Mouse (Mus musculus): ENCODE data around the gene Tapbp. TPM values are rescaled to one million over a fixed set of nuclear protein-coding genes. Genes with fewer than 3 reads are reported as not detected.
"Not testable (repeated sequence)": the region's sequence is repeated elsewhere in the genome, so short reads cannot be mapped to it uniquely, and the experiment has no call there.

Gene Tapbp
- 10 to 100 TPM; 53.0 to 74.3 (median 56.5) TPM for total RNA-seq (2022)

DNA sequence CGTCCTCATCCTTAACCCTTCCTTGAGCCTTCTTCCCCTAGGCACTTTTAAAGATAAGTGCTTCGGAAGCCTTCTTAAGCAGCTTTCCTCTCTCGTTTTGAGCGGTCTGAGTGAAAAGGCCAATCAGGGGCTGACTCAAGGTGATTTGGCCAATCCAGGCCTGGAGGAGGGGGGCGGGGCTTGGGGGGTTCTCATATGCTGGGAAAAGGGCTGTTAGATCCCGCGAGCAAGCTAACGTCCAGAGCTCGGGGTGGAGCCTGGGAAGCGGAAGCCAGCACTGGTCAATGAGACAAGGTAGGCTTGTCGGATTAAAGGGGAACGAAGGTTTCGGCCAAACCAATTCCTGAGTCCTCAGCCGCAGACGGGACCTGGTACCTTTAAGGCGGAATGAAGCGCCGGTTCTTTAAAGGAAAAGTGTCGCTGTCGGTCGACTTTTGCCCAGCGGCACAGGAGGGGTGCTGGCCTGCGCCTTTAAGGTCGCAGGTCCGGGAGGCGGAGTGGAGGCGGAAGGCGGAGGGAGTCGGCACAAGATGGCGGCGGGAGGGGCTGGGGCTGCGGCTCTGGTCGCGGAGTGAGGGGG is at the start of gene Tapbp, which contains the start of gene Zbtb22:
Tapbp (plus strand) TSS at position 229 of the 580 bp plus-strand sequence.
Zbtb22 (plus strand) TSS at position 234 of the 580 bp plus-strand sequence.
- DNase-seq (ENCODE audit: low spot score in 2 of 2): peak; percentile 94 to 97

DNA sequence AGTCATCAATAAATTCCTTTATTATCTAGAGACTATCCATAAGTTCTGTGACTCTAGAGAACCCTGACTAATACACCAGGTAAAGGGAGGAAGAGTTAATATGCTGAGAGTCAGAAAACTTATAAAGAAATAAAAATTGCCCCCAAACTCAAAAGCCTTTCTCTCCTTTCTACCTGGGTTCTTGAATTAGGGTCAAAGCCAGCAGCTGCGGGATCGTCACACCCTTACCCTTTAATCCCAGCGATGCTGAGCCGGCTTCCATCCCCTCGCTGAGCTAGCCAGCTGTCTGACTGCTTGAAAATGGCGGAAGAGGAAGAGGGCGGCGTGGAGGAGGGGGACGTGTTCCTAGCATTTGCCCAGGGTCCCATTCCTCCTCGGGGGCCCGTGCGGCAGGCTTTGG is 42.2 kb upstream of the Tapbp start, which contains the start of gene Gm7029:
Gm7029 (plus strand) TSS at position 301 of the 400 bp plus-strand sequence.
- not testable (repeated sequence) for DNase-seq (ENCODE audit: low spot score in 2 of 2)

DNA sequence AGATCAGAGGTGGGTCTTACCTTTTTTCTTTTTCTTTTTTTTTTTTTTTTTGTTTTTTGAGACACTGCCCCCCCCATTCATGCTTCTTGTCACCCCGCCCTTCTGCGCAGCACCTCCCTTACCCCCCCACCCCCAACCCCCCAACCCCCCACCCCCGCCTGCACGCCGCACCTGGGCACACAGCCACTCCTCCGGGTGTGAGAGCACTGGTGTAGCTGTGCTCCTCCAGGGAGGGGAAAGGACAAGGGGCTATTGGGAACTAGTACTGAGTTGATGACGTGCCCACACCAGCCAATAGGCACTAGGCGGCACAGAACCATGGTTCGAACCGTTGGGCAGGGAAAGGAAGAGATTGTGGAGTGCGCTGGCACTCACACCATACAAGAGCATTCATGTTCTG is 41.3 kb upstream of the Tapbp start:
- no peak for DNase-seq (ENCODE audit: low spot score in 2 of 2)

DNA sequence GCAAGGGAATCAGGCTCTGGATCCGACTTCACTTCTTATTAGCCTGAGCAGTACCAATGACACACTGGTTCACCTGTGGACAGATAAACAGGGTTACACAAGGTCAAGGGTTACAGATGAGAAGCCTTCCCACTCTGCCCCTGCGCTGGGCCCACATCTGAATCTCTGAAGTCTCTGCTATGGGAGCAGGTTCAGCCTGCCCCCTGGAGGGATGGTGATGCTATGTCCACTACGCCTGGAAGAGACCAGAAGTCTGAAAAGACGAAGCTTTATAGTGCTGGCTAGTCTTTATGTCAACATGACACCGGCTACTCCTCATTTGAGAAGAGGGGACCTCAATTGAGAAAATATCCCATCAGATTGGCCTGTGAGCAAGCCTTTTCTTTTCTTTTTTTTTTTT is 39.9 kb upstream of the Tapbp start:
- DNase-seq (ENCODE audit: low spot score in 2 of 2): not testable (repeated sequence)

DNA sequence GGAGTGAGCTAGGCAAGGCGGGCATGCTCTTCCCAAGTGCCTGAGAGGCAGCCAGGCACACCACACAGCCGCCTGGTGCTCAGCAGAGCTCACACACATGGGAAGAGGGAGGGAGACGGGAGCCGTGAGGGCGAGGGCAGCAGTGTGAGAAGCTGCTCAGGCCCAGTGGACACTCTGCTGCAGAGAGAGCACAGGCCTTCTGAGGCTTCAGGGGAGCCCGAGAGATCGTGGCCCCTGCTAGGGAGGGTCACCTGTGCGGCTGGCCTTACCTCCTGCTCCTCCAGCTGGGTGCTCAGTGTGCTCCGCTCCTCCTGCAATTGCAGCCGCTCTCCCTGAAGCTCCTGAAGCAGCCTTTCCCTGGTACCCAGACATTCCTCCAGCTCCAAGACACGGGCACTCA is 31.4 kb upstream of the Tapbp start:
- DNase-seq (ENCODE audit: low spot score in 2 of 2): not testable (repeated sequence)

DNA sequence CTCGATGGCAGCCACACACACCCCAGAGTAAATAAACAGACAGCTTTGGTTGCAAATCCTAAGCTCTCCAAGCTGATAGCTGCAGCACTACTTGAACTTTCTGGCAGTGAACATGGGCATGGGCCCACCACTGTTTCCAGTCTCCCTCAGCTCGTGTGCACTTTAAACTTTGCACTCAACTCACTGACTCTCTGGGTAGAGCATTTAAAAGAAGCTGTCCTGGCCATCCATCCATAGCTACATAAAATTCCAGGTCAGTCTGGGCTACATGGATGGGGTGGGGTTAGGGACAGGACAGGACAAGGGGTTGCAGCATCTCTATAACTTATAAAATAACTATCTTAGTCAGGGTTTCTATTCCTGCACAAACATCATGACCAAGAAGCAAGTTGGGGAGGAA is 27.9 kb upstream of the Tapbp start:
- DNase-seq (ENCODE audit: low spot score in 2 of 2): not testable (repeated sequence)

DNA sequence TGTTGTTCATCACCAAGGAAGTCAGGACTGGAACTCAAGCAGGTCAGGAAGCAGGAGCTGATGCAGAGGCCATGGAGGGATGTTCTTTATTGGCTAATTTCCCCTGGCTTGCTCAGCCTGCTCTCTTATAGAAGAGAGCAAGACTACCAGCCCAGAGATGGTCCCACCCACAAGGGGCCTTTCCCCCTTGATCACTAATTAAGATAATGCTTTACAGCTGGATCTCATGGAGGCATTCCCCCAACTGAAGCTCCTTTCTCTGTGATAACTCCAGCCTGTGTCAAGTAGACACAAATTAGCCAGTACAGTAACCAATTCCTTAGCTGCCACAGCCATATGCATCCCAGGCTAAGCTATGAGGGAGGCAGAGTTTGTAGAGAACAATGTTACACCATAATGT is 27.5 kb upstream of the Tapbp start:
- not testable (repeated sequence) for DNase-seq (ENCODE audit: low spot score in 2 of 2)

DNA sequence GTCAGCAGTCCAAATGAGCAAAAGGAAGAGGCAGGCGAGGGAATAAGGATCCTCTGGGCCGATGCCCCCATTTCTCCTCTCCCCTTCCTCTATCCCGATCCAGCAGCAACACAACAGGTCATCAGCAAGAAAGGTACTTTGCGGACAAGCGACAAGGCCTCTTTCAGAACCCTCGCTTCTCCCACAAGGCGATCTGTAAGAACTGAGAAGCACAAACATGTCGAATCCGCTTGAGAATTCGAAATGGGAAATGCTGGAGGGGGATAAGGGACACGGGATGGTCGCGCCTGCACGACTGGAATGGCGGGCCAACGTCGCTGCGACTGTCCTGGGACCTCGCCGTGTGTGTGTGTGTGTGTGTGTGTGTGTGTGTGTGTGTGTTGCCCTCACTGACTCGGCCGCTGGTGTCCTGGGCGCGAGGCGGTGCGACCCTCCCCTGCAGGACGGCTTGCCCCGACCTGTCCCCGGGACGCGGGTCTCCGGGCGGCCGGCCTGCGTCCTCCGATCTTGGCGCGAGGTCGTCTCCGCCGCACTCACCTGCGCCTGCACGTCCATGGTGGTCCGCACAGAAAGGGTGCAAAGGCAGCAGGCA is 25.7 kb upstream of the Tapbp start:
- DNase-seq (ENCODE audit: low spot score in 2 of 2): not testable (repeated sequence)

DNA sequence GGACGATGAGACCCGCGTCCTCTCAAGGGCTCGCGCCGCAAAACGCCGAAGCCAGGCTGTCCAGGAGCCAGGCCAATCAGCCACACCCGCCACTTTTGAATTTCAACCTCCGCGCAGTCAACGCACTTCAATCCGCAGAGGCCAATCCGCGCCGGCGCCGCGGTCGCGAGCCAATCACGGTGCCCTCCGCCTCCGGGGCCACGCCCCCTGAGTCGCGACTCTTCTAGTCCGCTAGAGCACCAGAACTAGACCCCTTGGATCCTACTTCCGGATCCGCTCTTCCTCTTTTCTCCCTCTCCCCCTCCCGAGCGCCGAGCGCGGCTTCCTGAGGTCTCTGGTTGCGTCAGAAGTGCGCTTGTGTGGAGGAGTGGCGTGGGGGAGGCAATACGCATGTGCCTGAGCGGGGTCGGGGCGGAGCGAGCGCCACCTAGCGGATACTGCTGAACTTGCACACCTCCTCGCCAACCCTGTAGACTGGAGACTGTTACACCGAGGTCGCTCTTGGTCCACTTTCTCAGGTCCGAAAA is 25.1 kb upstream of the Tapbp start, which contains the start of gene Kifc1:
Kifc1 (minus strand) TSS at position 129 of the 527 bp plus-strand sequence.
- DNase-seq (ENCODE audit: low spot score in 2 of 2): peak; percentile 98 to 100

DNA sequence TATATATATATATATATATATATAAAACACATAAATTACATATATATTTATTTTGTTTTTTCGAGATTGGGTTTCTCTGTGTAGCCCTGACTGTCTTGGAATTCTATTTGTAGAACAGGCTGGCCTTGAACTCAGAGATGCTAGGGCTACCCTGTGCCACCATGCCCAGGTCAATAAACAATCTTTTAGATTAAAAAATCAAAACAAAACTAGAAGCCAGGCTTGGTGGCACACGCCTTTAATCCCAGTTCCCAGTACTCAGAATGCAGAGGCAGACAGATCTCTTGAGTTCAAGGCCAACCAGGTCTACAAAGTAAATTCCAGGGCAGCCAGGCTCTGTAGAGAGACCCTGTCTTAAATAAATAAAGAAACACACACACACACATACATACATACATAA is 24.3 kb upstream of the Tapbp start:
- DNase-seq (ENCODE audit: low spot score in 2 of 2): no peak

DNA sequence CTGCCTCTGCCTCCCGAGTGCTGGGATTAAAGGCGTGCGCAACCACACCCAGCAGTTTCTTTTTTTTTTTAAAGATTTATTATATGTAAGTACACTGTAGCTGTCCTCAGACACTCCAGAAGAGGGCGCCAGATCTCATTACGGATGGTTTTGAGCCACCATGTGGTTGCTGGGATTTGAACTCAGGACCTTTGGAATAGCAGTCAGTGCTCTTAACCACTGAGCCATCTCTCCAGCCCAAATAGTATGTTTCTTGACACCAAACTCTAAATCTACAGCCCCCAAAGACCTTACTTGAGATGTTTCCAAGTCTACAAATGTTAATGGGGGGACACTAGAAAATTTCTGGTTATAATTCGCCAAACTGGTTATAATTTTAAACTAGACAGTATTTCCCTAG is 23.8 kb upstream of the Tapbp start:
- DNase-seq (ENCODE audit: low spot score in 2 of 2): not testable (repeated sequence)

DNA sequence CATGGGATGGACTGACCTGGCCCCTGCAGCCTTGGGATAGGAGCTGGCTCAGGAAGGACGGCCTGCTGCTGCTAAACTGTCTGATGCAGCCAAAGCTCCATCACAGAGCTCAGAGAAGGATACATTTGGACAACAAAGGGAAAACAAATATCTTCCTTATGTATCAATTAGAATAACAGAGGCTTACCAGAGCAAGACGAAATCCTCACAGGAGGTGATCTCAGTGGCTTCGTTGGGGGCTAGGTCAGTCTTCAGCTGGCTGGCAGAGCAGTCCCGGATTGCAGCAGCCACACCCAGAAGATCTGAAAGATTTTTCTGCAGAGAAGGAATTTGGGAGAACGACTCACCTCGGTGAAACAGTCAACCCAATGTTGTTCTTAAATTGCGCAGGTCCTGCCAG is 23.3 kb upstream of the Tapbp start:
- DNase-seq (ENCODE audit: low spot score in 2 of 2): no peak

DNA sequence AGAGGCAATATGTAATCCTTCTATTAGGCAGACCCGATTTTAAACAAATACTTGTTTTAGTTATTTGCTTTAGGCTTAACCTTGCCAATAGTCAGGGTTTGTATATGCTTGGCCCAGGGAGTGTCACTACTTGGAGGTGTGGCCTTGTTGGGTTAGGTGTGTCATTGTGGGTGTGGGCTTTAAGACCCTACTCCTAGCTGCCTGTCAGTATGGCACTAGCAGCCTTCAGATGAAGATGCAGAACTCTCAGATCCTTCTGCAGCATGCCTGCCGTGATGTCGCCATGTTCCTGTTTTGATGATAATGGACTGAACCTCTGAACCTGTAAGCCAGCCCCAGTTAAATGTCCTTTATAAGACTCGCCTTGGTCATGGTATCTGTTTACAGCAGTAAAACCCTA is 22.7 kb upstream of the Tapbp start:
- DNase-seq (ENCODE audit: low spot score in 2 of 2): not testable (repeated sequence)

DNA sequence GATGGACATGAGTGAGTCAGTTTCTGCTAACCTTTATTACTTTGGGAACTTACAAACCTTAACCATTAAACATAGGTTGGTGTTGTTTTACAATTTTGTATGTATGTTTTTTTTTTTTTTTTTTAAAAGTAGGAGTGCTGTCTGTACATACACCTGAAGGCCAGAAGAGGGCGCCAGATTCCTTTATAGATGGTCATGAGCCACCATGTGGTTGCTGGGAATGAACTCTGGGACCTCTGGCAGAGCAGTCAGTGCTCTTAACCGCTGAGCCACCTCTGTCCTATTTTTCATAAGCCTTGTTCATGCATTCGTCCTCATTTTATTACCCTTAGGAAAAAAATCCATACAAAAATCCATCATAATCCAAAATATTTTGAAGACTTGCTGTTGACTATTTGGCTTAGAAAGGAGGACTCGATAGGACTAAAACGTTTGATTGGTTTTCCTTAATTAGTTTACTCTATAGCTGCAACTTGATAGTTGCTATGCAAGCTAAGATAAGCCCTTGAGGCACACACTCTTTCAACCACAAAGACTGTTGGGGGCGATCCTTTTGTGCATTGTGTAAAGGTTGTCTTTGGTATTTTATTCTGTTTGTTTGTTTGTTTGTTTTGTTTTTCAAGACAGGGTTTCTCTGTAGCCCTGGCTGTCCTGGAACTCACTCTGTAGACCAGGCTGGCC is 18.4 kb upstream of the Tapbp start:
- no peak for DNase-seq (ENCODE audit: low spot score in 2 of 2)

DNA sequence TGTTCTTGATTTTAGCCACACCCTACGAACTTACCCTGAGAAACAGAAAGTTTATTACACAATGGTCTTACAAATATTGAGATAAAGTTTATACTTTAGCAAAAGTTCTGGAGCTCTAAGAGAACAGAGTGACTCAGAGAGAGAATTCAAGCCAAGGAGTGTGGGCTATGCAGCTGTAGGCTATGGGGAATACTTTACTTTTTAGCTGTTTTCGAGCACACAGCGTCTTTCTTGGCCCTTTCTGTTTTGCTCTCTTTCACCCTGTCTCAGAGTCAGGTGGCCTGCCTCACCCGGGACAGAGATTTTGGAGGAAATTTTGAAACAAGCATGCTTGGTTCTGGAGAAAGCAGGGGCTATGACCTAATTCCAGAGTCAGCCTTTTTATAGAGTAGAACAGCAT is 17.5 kb upstream of the Tapbp start:
- not testable (repeated sequence) for DNase-seq (ENCODE audit: low spot score in 2 of 2)

DNA sequence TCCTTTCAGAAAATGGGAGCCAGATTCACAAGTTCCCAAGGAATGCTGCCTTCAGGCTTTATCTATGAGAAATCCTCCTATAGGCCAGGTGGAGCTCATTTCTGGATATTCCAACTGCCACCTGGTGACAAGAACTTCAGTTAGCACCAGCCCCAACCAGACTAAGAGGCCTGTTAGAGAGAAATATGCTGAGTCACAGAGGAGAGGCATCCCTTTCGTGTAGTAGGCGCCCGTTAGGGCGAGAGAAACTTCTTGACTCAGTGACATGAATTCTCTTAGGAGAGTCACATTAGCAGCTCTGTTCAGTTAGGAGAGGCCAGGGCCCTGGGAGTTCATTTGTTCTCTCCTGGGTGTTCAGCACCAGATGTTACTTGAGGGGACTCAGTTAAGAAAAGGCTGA is 16.1 kb upstream of the Tapbp start:
- no peak for DNase-seq (ENCODE audit: low spot score in 2 of 2)

DNA sequence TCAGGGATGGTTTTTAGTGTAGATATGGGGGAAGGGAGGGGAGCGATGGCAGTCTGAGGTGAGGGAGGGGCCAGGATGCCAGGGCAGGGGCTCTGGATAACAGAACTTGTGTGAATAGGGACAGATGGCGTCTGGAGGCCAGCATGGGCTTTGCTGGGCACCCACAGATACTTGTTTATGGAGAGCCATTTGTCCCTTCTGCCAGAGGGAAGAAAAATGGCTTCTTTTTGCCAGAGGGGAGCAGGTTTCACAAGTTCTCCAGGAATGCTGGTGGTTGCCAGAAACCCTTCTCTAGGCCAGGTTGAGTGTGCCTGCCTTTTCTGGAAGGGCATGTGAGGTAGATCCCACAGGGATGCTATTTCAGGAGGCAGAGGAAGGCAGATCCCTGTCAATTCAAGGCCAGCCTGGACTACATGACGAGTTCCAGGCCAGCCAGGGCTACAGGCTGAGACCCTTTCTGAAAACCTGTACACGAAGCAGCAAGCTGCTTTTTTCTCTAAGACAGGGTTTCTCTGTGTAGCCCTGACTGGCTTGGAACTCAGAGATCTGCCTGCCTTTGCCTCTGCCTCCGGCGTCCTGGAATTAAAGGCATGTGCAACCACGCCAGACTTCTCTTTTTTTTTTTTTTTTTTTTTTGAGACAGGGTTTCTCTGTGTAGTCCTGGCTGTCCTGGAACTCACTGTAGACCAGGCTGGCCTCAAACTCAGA is 15.3 kb upstream of the Tapbp start:
- DNase-seq (ENCODE audit: low spot score in 2 of 2): no peak

DNA sequence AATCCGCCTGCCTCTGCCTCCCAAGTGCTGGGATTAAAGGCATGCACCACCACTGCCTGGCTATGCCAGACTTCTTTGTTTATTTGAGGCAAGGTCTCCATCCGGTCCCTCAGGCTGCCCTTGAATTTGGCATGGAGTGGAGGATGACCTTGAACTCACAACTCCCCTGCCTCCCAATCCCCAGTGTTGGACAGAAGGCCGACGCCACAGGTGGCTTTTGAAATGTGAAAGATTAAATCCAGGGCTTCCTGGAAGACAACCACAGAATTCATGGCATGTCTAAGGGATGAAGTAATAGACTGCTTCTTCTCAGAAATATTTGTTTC is 14.7 kb upstream of the Tapbp start:
- no peak for DNase-seq (ENCODE audit: low spot score in 2 of 2)

DNA sequence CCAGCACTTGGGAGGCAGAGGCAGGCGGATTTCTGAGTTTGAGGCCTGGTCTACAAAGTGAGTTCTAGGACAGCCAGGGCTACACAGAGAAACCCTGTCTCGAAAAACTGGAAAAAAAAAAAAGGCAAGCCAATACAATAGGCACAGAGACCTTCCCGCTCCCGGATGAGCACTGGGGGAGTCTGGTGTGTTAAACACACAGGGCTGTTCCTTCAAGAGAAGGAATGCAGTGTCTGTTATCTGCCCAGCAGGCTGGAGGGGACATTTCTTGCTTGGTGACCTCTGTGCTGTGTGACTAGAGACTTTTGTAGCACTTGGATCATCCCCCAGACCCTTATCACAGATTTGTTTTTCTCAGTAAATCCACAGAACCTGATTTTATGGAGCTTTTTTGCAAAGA is 14.0 kb upstream of the Tapbp start:
- no peak for DNase-seq (ENCODE audit: low spot score in 2 of 2)

DNA sequence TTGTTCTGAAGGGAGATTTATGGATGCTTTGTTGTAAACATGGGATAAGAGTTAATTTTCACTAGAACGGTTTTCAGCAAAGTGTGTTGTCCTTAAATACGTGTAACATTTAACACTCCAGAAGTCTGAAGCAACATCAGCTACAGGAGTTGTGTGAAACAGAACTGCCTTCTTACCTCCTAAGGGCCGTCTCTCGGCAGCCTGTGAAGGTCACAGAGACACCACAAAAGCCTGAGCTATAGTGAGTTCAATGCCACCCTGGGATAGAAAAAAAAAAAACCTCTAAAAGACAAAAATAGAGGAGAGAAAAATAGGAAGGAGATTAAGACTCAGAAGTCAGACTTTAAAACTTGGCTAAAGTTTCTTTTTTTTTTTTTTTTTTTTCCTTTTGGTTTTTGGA is 13.6 kb upstream of the Tapbp start:
- no peak for DNase-seq (ENCODE audit: low spot score in 2 of 2)

DNA sequence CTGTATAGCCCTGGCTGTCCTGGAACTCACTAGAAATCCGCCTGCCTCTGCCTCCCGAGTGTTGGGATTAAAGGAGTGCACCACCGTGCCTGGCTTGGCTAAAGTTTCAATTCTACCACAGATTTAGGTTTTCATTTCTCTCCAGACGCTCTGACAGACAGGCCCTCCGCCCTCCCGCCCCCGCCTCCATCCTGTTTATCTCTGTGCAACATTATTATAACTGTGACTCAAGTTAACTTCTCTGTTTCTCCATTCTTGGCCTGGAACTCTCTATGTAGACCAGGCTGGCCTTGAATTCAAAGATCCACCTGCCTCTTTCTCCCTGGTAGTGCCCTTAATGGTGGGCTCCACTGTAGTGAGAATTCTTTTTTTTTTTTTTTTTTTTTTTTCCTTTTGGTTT is 13.2 kb upstream of the Tapbp start:
- no peak for DNase-seq (ENCODE audit: low spot score in 2 of 2)
